Mouse (Mus musculus): ENCODE measurements at regions not wholly inside any gene's neighbourhood (a gene's known extent, or its start where the extent isn't known, plus 50 kb on each side); places are given as distances from the start of the nearest gene placed in this dataset.

- Histone ChIP-seq H3K4me1 (ENCODE audit: control insufficient read depth in 2 of 2, insufficient read depth in 2 of 2, low read length in 2 of 2) (no peaks in the 10 kb centered on the region), H3K9me3 (ENCODE audit: control insufficient read depth, low read length) (no peaks in the 10 kb centered on the region), H3K27ac (replicated peaks in 1 of 2; ENCODE audit: control insufficient read depth in 1 of 2, insufficient read depth in 1 of 2, low read depth in 2 of 2, low read length in 2 of 2) (no peak overlapping the region), H3K4me3 (ENCODE audit: control insufficient read depth in 1 of 2, insufficient read depth in 1 of 2, low read depth in 1 of 2, low read length in 2 of 2) (no peak overlapping the region), H3K4me2 (ENCODE audit: low read length) (no peak overlapping the region), H3K27me3 (ENCODE audit: control insufficient read depth, insufficient read depth, low read length) (no peaks in the 10 kb centered on the region), H3K9ac (ENCODE audit: low read length) (no peak overlapping the region), H3K36me3 (ENCODE audit: control insufficient read depth, insufficient read depth, low read length) (no peaks in the 10 kb centered on the region)
- WGBS = 71% methylated on average over 4 of the region's 4 CpGs
- no peak for ATAC-seq (ENCODE audit: insufficient number of reproducible peaks, insufficient read depth, low FRiP score, low read depth)
Observed at GRCm38 (mm10) chr2:9569220-9569619, 311.8 kb upstream of the 4930412O13Rik start.

GRCm38 (mm10) chr2:9574196-9574595, 306.9 kb upstream of the 4930412O13Rik start:
- Histone ChIP-seq H3K4me3 (ENCODE audit: control insufficient read depth in 1 of 2, insufficient read depth in 1 of 2, low read depth in 1 of 2, low read length in 2 of 2) (no peak overlapping the region), H3K9ac (ENCODE audit: low read length) (no peak overlapping the region), H3K27ac (replicated peaks in 1 of 2; ENCODE audit: control insufficient read depth in 1 of 2, insufficient read depth in 1 of 2, low read depth in 2 of 2, low read length in 2 of 2) (no peak overlapping the region), H3K4me2 (ENCODE audit: low read length) (no peak overlapping the region), H3K9me3 (ENCODE audit: control insufficient read depth, low read length) (no peaks in the 10 kb centered on the region), H3K27me3 (ENCODE audit: control insufficient read depth, insufficient read depth, low read length) (no peaks in the 10 kb centered on the region), H3K36me3 (ENCODE audit: control insufficient read depth, insufficient read depth, low read length) (no peaks in the 10 kb centered on the region), H3K4me1 (ENCODE audit: control insufficient read depth in 2 of 2, insufficient read depth in 2 of 2, low read length in 2 of 2) (no peaks in the 10 kb centered on the region)
- no peak for ATAC-seq (ENCODE audit: insufficient number of reproducible peaks, insufficient read depth, low FRiP score, low read depth)
- 73% methylated on average over 6 of the region's 6 CpGs for WGBS

GRCm38 (mm10) chr2:9574651-9575050, 306.4 kb upstream of the 4930412O13Rik start:
- no peak overlapping the region for H3K27ac ChIP-seq (replicated peaks in 1 of 2; ENCODE audit: control insufficient read depth in 1 of 2, insufficient read depth in 1 of 2, low read depth in 2 of 2, low read length in 2 of 2)
- 86% methylated on average over 5 of the region's 5 CpGs for WGBS
- H3K27me3 ChIP-seq (ENCODE audit: control insufficient read depth, insufficient read depth, low read length) = no peaks in the 10 kb centered on the region
- no peaks in the 10 kb centered on the region for H3K4me1 ChIP-seq (ENCODE audit: control insufficient read depth in 2 of 2, insufficient read depth in 2 of 2, low read length in 2 of 2)
- no peak overlapping the region for H3K4me2 ChIP-seq (ENCODE audit: low read length)
- no peaks in the 10 kb centered on the region for H3K36me3 ChIP-seq (ENCODE audit: control insufficient read depth, insufficient read depth, low read length)
- H3K9me3 ChIP-seq (ENCODE audit: control insufficient read depth, low read length) = no peaks in the 10 kb centered on the region
- ATAC-seq (ENCODE audit: insufficient number of reproducible peaks, insufficient read depth, low FRiP score, low read depth) = no peak
- no peak overlapping the region for H3K9ac ChIP-seq (ENCODE audit: low read length)
- H3K4me3 ChIP-seq (ENCODE audit: control insufficient read depth in 1 of 2, insufficient read depth in 1 of 2, low read depth in 1 of 2, low read length in 2 of 2) = no peak overlapping the region

- no peak overlapping the region for H3K4me3 ChIP-seq (ENCODE audit: control insufficient read depth in 1 of 2, insufficient read depth in 1 of 2, low read depth in 1 of 2, low read length in 2 of 2)
- H3K36me3 ChIP-seq (ENCODE audit: control insufficient read depth, insufficient read depth, low read length) = no peaks in the 10 kb centered on the region
- H3K27me3 ChIP-seq (ENCODE audit: control insufficient read depth, insufficient read depth, low read length) = no peaks in the 10 kb centered on the region
- 91% methylated on average over 4 of the region's 4 CpGs for whole genome bisulfite sequencing
- ATAC-seq (ENCODE audit: insufficient number of reproducible peaks, insufficient read depth, low FRiP score, low read depth) = no peak
- no peak overlapping the region for H3K4me2 ChIP-seq (ENCODE audit: low read length)
- H3K9me3 ChIP-seq (ENCODE audit: control insufficient read depth, low read length) = no peaks in the 10 kb centered on the region
- H3K4me1 ChIP-seq (ENCODE audit: control insufficient read depth in 2 of 2, insufficient read depth in 2 of 2, low read length in 2 of 2) = no peaks in the 10 kb centered on the region
- H3K9ac ChIP-seq (ENCODE audit: low read length) = no peak overlapping the region
- no peak overlapping the region for H3K27ac ChIP-seq (replicated peaks in 1 of 2; ENCODE audit: control insufficient read depth in 1 of 2, insufficient read depth in 1 of 2, low read depth in 2 of 2, low read length in 2 of 2)
Observed at GRCm38 (mm10) chr2:9577868-9578267, 303.2 kb upstream of the 4930412O13Rik start.

GRCm38 (mm10) chr2:9587389-9587788, 293.7 kb upstream of the 4930412O13Rik start:
- WGBS = 85% methylated on average over 3 of the region's 3 CpGs
- H3K27me3 ChIP-seq (ENCODE audit: control insufficient read depth, insufficient read depth, low read length) = no peaks in the 10 kb centered on the region
- H3K4me2 ChIP-seq (ENCODE audit: low read length) = no peak overlapping the region
- H3K4me3 ChIP-seq (ENCODE audit: control insufficient read depth in 1 of 2, insufficient read depth in 1 of 2, low read depth in 1 of 2, low read length in 2 of 2) = no peak overlapping the region
- no peaks in the 10 kb centered on the region; the same call in 1 of the 2 replicates for H3K9me3 ChIP-seq (ENCODE audit: control insufficient read depth, low read length)
- H3K36me3 ChIP-seq (ENCODE audit: control insufficient read depth, insufficient read depth, low read length) = no peaks in the 10 kb centered on the region
- H3K4me1 ChIP-seq (ENCODE audit: control insufficient read depth in 2 of 2, insufficient read depth in 2 of 2, low read length in 2 of 2) = no peaks in the 10 kb centered on the region
- no peak for ATAC-seq (ENCODE audit: insufficient number of reproducible peaks, insufficient read depth, low FRiP score, low read depth)
- no peak overlapping the region for H3K27ac ChIP-seq (replicated peaks in 1 of 2; ENCODE audit: control insufficient read depth in 1 of 2, insufficient read depth in 1 of 2, low read depth in 2 of 2, low read length in 2 of 2)
- H3K9ac ChIP-seq (ENCODE audit: low read length) = no peak overlapping the region

- Histone ChIP-seq H3K27ac (replicated peaks in 1 of 2; ENCODE audit: control insufficient read depth in 1 of 2, insufficient read depth in 1 of 2, low read depth in 2 of 2, low read length in 2 of 2) (no peak overlapping the region), H3K36me3 (ENCODE audit: control insufficient read depth, insufficient read depth, low read length) (no peaks in the 10 kb centered on the region), H3K4me1 (ENCODE audit: control insufficient read depth in 2 of 2, insufficient read depth in 2 of 2, low read length in 2 of 2) (peaks cover 0 to 5% of the 10 kb centered on the region in 2 experiments; a peak in 1 of 4 replicates), H3K27me3 (ENCODE audit: control insufficient read depth, insufficient read depth, low read length) (no peaks in the 10 kb centered on the region), H3K4me3 (ENCODE audit: control insufficient read depth in 1 of 2, insufficient read depth in 1 of 2, low read depth in 1 of 2, low read length in 2 of 2) (no peak overlapping the region), H3K9ac (ENCODE audit: low read length) (no peak overlapping the region), H3K9me3 (ENCODE audit: control insufficient read depth, low read length) (no peaks in the 10 kb centered on the region; the same call in 1 of the 2 replicates), H3K4me2 (ENCODE audit: low read length) (no peak overlapping the region)
- no peak for ATAC-seq (ENCODE audit: insufficient number of reproducible peaks, insufficient read depth, low FRiP score, low read depth)
Observed at GRCm38 (mm10) chr2:9589200-9589599, 291.9 kb upstream of the 4930412O13Rik start.

GRCm38 (mm10) chr2:9592531-9592930, 288.5 kb upstream of the 4930412O13Rik start:
- Histone ChIP-seq H3K9ac (ENCODE audit: low read length) (no peak overlapping the region), H3K9me3 (ENCODE audit: control insufficient read depth, low read length) (no peaks in the 10 kb centered on the region; the same call in 1 of the 2 replicates), H3K27ac (replicated peaks in 1 of 2; ENCODE audit: control insufficient read depth in 1 of 2, insufficient read depth in 1 of 2, low read depth in 2 of 2, low read length in 2 of 2) (no peak overlapping the region), H3K27me3 (ENCODE audit: control insufficient read depth, insufficient read depth, low read length) (no peaks in the 10 kb centered on the region), H3K4me3 (ENCODE audit: control insufficient read depth in 1 of 2, insufficient read depth in 1 of 2, low read depth in 1 of 2, low read length in 2 of 2) (no peak overlapping the region), H3K4me1 (ENCODE audit: control insufficient read depth in 2 of 2, insufficient read depth in 2 of 2, low read length in 2 of 2) (peaks cover 0 to 5% of the 10 kb centered on the region in 2 experiments; a peak in 1 of 4 replicates), H3K36me3 (ENCODE audit: control insufficient read depth, insufficient read depth, low read length) (no peaks in the 10 kb centered on the region), H3K4me2 (ENCODE audit: low read length) (no peak overlapping the region)
- 89% methylated on average over 1 of the region's 1 CpGs for WGBS
- no peak for ATAC-seq (ENCODE audit: insufficient number of reproducible peaks, insufficient read depth, low FRiP score, low read depth)

GRCm38 (mm10) chr2:9593931-9594330, 287.1 kb upstream of the 4930412O13Rik start:
- WGBS = 23% methylated on average over 10 of the region's 10 CpGs
- no peaks in the 10 kb centered on the region; the same call in 1 of the 2 replicates for H3K9me3 ChIP-seq (ENCODE audit: control insufficient read depth, low read length)
- H3K27ac ChIP-seq (replicated peaks in 1 of 2; ENCODE audit: control insufficient read depth in 1 of 2, insufficient read depth in 1 of 2, low read depth in 2 of 2, low read length in 2 of 2) = no peak overlapping the region
- H3K4me1 ChIP-seq (ENCODE audit: control insufficient read depth in 2 of 2, insufficient read depth in 2 of 2, low read length in 2 of 2) = peaks cover 0 to 5% of the 10 kb centered on the region in 2 experiments; a peak in 1 of 4 replicates
- H3K27me3 ChIP-seq (ENCODE audit: control insufficient read depth, insufficient read depth, low read length) = no peaks in the 10 kb centered on the region
- H3K36me3 ChIP-seq (ENCODE audit: control insufficient read depth, insufficient read depth, low read length) = no peaks in the 10 kb centered on the region
- H3K9ac ChIP-seq (ENCODE audit: low read length) = no peak overlapping the region
- no peak overlapping the region for H3K4me2 ChIP-seq (ENCODE audit: low read length)
- no peak overlapping the region for H3K4me3 ChIP-seq (ENCODE audit: control insufficient read depth in 1 of 2, insufficient read depth in 1 of 2, low read depth in 1 of 2, low read length in 2 of 2)
- no peak for ATAC-seq (ENCODE audit: insufficient number of reproducible peaks, insufficient read depth, low FRiP score, low read depth)

Data from heart, embryonic 14.5 days (tissue).